Mouse (Mus musculus) hindbrain, postnatal 0 days (tissue): ENCODE results near the gene Adpgk. TPM values are rescaled to one million over a fixed set of nuclear protein-coding genes. Genes with fewer than 3 reads are reported as not detected.
A peak's percentile ranks its signal among the peaks of the same experiment; 100 is the strongest.

Experiments
- ATAC-seq: fragments of 200-750 bp; cut with Nextera tagmentation; 2 replicates; pipeline ENCODE4 v1.8.0; 2017; ENCODE audit warnings: mild to moderate bottlenecking, moderate TSS enrichment, moderate library complexity
- DNase-seq: peaks from one replicate; pipeline ENCODE4 v3.0.0-alpha.2; 2015; ENCODE audit warnings: low spot score
- H3K27ac ChIP-seq: fragments of 300-500 bp; sonication (generic); 2 replicates; pipeline ENCODE4 v1.5.1; 2014; ENCODE audit warnings: mild to moderate bottlenecking
- H3K27me3 ChIP-seq: fragments of 300-500 bp; sonication (generic); 2 replicates; pipeline ENCODE4 v1.6.1; 2014; ENCODE audit warnings: low read length, mixed read lengths; ENCODE audit not compliant: insufficient read depth
- H3K36me3 ChIP-seq: fragments of 300-500 bp; sonication (generic); 2 replicates; pipeline ENCODE4 v1.6.1; 2014; ENCODE audit warnings: low read length, mixed read lengths; ENCODE audit not compliant: insufficient read depth
- H3K4me1 ChIP-seq: fragments of 300-500 bp; sonication (generic); 2 replicates; pipeline ENCODE4 v1.6.1; 2014; ENCODE audit warnings: antibody characterized with exemption, low read length, mixed read lengths; ENCODE audit not compliant: insufficient read depth
- H3K4me2 ChIP-seq: fragments of 300-500 bp; sonication (generic); 2 replicates; pipeline ENCODE4 v1.6.1; 2014; ENCODE audit warnings: low read depth, mild to moderate bottlenecking, low read length, moderate library complexity, mixed read lengths
- H3K4me3 ChIP-seq: fragments of 300-500 bp; sonication (generic); 2 replicates; pipeline ENCODE4 v1.5.1; 2014; ENCODE audit warnings: low read length
- H3K9ac ChIP-seq: fragments of 300-500 bp; sonication (generic); replicated peaks from 2 replicates; pipeline ENCODE4 v1.6.1; 2014; ENCODE audit warnings: mild to moderate bottlenecking, low read length, moderate library complexity, mixed read lengths
- H3K9me3 ChIP-seq: fragments of 300-500 bp; sonication (generic); 2 replicates; pipeline ENCODE4 v1.6.1; 2016; ENCODE audit warnings: low read length, mixed read lengths
- CTCF ChIP-seq: IDR thresholded peaks from 2 replicates; pipeline ENCODE4 v1.5.1; 2016; ENCODE audit warnings: antibody characterized with exemption, control low read depth, low read depth
- WGBS: fragments of 180-500 bp; shearing (Covaris S2); extraction: QIAGEN DNeasy Blood & Tissue Kit; methylation state at CpG from one replicate; pipeline ENCODE4 v1.1.7; 2014; 5-methylcytosine and 5-hydroxymethylcytosine counted together
- polyA plus RNA-seq: library from polyadenylated mRNA; unstranded; fragments of >200 nt; fragmentation: Nextera tagmentation; extraction: Ambion mirVana; gene quantifications from 2 replicates; pipeline ENCODE4 v1.2.1, GENCODE M21; 2015
- total RNA-seq: library from RNA; depleted of rRNA; stranded (reverse); fragments of >200 nt; gene quantifications from 2 replicates; pipeline ENCODE4 v1.2.3, GENCODE M21; 2014

Gene Adpgk
- total and polyA plus RNA-seq, 2 experiments from 2014 or later, result 19.5 to 39.9 TPM

DNA sequence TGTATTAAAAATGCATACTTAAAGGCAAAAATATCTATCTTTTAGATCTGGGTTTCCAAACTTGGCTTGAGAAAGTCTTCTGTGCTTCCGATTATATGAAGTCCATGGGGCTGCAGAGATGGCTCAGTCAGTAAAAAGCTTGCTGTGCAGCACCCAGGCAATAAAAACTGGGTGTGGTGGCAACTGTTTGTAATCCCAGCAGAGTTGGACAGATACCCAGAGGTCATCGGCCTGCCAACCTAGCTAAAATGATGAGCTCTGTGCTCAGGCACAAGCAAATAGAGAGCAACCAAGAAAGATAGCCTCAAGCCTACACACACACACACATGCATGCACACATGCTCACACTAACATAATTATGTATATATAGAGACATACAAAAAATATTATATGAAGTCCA, 13.2 kb upstream of the Adpgk start:
- Histone ChIP-seq H3K36me3 (no peaks in the 10 kb centered on the region), H3K27me3 (no peaks in the 10 kb centered on the region), H3K4me1 (peaks cover 3% of the 10 kb centered on the region; the same call in 1 of the 2 replicates), H3K4me2 (no peak overlapping the region), H3K9ac (no peak overlapping the region), H3K9me3 (no peaks in the 10 kb centered on the region), H3K4me3 (no peak overlapping the region), H3K27ac (no peak overlapping the region)
- 89% methylated on average over 2 of the region's 2 CpGs for WGBS
- ATAC-seq (no peak), DNase-seq (no peak)
- TF ChIP-seq CTCF, result no peak

DNA sequence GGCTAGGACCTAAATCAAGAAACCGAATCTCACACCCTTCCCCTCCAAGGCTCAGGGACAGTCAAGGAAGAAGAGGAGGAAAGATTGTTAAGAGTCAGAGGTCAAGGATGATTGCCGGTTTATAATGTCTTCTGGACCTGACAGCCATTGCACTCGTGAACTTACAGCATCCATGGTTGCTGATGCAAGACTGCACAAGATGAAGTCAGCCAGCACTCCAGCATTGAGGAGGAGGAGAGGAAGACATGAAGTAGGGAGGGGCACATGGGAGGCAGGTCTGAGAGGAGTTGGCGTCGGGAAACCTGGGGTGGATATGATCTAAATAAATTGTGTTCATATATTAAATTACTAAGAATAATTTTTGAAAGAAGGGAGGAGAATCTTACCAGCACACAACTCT, 12.7 kb upstream of the Adpgk start:
- 90% methylated on average over 5 of the region's 5 CpGs for WGBS
- Histone ChIP-seq H3K9me3 (no peaks in the 10 kb centered on the region), H3K4me3 (no peak overlapping the region), H3K4me2 (no peak overlapping the region), H3K27me3 (no peaks in the 10 kb centered on the region), H3K27ac (no peak overlapping the region), H3K9ac (no peak overlapping the region), H3K36me3 (no peaks in the 10 kb centered on the region), H3K4me1 (peaks cover 3% of the 10 kb centered on the region; the same call in 1 of the 2 replicates)
- ATAC-seq, result no peak
- DNase-seq, result no peak
- TF ChIP-seq CTCF, result no peak

DNA sequence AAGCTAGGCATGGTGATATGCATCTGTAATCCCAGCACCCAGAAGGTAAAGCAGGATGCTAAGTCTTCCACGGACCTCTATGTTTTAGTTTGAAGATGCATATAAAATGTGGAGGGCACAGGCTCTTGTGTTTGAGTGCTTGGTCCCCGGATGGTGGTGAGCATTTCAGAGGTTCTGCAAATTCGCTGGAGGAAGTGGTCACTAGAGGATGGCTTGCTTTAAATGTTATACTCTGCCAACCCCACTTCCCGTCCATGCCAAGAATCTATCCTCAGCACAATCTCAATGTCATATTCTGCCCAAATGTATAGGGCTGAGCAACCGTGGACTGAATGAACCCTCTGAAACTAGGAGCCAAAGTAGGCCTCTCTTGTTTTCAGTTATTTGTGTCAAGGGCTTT, 10.5 kb upstream of the Adpgk start:
- 93% methylated on average over 5 of the region's 5 CpGs for WGBS
- Histone ChIP-seq H3K27ac (no peak overlapping the region), H3K36me3 (no peaks in the 10 kb centered on the region), H3K9ac (no peak overlapping the region), H3K27me3 (no peaks in the 10 kb centered on the region), H3K4me2 (no peak overlapping the region), H3K9me3 (no peaks in the 10 kb centered on the region), H3K4me1 (peaks cover 3% of the 10 kb centered on the region; the same call in 1 of the 2 replicates), H3K4me3 (no peak overlapping the region)
- ATAC-seq (no peak), DNase-seq (no peak)
- no peak for TF ChIP-seq CTCF

- Histone ChIP-seq H3K36me3 (no peaks in the 10 kb centered on the region), H3K4me2 (peak overlapping the region; percentile 44), H3K4me3 (no peak overlapping the region), H3K27ac (peak overlapping the region; percentile 45; the same call in 1 of the 2 replicates), H3K27me3 (no peaks in the 10 kb centered on the region), H3K9me3 (no peaks in the 10 kb centered on the region), H3K9ac (no peak overlapping the region), H3K4me1 (peaks cover 3% of the 10 kb centered on the region; the same call in 1 of the 2 replicates)
- peak; percentile 90 for DNase-seq
- 26% methylated on average over 27 of the region's 27 CpGs for WGBS
- peak; percentile 88 for ATAC-seq
- TF ChIP-seq CTCF, result peak; percentile 93
Observed at GRCm38 (mm10) chr9:59281871-59282682, 9.3 kb upstream of the Adpgk start.

GRCm38 (mm10) chr9:59282683-59282986, 8.7 kb upstream of the Adpgk start:
- WGBS, result 54% methylated on average over 7 of the region's 7 CpGs
- peaks cover 3% of the 10 kb centered on the region; the same call in 1 of the 2 replicates for H3K4me1 ChIP-seq
- no peak for DNase-seq
- H3K4me3 ChIP-seq, result no peak overlapping the region
- no peaks in the 10 kb centered on the region for H3K36me3 ChIP-seq
- no peak for ATAC-seq
- no peak overlapping the region for H3K27ac ChIP-seq
- H3K9ac ChIP-seq, result no peak overlapping the region
- H3K27me3 ChIP-seq, result no peaks in the 10 kb centered on the region
- H3K9me3 ChIP-seq, result no peaks in the 10 kb centered on the region
- peak overlapping the region; percentile 44 for H3K4me2 ChIP-seq
- TF ChIP-seq CTCF, result no peak

DNA sequence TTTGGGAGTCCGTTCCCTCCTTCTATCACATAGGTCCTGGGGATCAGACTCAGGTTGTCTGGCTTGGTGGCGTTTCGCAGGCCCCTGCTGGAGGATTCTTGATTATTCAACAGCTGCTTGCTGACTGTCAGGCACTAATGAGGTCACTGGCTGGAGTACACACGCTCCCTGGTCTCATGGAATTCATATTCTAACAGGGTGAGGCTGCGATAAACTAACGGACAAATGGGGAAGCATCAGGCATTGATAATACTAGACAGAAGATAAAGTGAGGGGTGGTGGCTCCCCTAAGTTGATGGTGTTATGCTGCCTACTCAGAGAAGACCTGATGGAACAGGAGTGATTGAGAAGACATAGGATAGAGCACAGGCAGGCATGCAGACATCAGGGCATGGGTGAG, 5.7 kb upstream of the Adpgk start:
- Histone ChIP-seq H3K27ac (no peak overlapping the region), H3K9me3 (no peaks in the 10 kb centered on the region), H3K36me3 (no peaks in the 10 kb centered on the region), H3K4me1 (peaks cover 3% of the 10 kb centered on the region; the same call in 1 of the 2 replicates), H3K4me2 (no peak overlapping the region), H3K9ac (no peak overlapping the region), H3K27me3 (no peaks in the 10 kb centered on the region), H3K4me3 (no peak overlapping the region)
- no peak for DNase-seq
- no peak for ATAC-seq
- TF ChIP-seq CTCF, result 0 out of 2 replicates have a peak, but pooled peaks have one; percentile 1
- WGBS, result 72% methylated on average over 6 of the region's 6 CpGs

GRCm38 (mm10) chr9:59288058-59288457, 3.3 kb upstream of the Adpgk start:
- WGBS, result 76% methylated on average over 5 of the region's 5 CpGs
- H3K27ac ChIP-seq, result no peak overlapping the region
- no peaks in the 10 kb centered on the region for H3K36me3 ChIP-seq
- H3K4me1 ChIP-seq, result no peaks in the 10 kb centered on the region
- no peak for TF ChIP-seq CTCF
- ATAC-seq (no peak), DNase-seq (no peak)
- H3K4me3 ChIP-seq, result no peak overlapping the region
- H3K9me3 ChIP-seq, result no peaks in the 10 kb centered on the region
- no peaks in the 10 kb centered on the region for H3K27me3 ChIP-seq
- H3K9ac ChIP-seq, result no peak overlapping the region
- no peak overlapping the region for H3K4me2 ChIP-seq
